Mouse (Mus musculus) left cerebral cortex, adult 11 months (tissue): Measurements from ENCODE around the gene Siglech.
"Not testable (repeated sequence)": the region's sequence is repeated elsewhere in the genome, so short reads cannot be mapped to it uniquely, and the experiment has no call there.

ENCODE experiments used
- DNase-seq: peaks from one replicate; pipeline ENCODE4 v3.0.0; 2022; ENCODE audit warnings: low spot score

Gene Siglech

DNA sequence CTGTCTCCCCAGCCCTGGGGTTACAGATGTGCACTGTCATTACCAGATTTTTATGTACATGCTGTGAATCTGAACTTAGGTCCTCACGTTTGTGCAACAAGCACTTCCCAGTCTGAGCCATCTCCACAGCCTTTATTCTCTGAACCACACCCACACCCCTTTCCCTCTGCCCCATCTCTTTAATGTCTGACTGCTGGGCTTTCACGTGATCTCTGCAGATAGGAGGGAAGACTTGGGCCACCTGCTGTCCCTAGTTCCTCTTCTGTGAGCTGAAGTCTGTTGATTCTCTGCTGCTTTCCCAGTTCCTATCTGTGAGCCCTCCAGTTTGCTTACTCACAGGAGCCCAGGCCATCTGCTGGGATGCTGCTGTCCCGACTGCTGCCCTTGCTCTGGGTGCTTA is at the start of gene Siglech:
Gene Siglech, plus strand, starts transcription at position 253 of the 400 bp plus-strand sequence.
- DNase-seq: no peak

DNA sequence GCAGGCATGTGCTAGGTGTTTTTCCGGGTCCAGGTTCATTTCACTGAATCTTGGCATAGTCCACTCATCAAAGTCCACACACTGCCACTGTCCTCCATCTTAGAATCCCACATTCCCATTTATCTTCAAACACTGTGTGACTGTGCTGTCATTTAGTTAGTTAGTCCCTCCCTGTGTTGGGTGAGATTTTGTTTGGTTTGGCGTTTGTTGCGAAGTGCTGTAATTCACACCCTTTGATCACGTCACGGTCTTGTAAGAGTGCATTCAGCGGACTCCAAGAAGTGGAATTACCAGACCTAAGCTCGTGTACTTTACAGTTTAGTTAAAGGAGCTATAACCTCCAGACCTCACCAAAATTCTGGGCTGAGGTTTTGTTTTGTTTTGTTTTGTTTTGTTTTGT is 45.3 kb upstream of the Siglech start:
- DNase-seq: no peak

DNA sequence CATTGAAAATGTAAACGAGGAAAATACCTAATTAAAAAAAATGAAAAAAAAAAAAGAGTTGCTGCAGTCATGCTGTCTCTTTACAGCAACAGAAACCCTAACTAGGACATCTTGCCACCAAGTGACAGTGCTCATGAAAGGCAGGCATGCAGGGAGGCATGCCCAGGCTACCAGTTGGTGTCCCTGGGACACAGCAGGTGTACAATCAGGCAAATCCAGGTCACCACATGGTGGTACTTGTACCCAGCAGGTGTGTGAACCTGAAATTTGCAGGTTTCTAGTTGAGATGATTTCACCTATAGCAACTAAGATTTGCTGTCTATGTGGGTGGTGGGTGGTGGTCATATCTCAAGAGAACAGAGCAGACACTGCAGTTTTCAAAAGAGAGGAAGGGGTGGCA is 39.1 kb upstream of the Siglech start:
- DNase-seq: no peak

DNA sequence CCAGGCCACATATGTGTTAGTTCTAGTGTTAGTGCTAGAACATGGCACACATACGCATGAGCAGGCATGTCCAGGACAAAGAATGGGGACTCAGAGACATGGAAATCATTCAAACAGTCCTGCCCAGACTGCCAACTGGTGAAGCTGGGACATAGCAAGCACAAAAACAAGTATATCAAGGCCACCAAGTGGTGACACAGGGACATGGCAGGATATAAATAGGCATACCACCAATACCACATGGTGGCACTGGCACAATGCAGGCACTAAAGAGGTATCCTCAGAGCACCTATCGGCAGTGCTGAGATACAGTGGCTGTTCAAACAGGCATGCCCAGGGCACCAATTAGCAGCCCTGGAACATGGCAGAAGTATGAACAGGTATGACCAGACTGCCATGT is 33.5 kb upstream of the Siglech start:
- DNase-seq: no peak

DNA sequence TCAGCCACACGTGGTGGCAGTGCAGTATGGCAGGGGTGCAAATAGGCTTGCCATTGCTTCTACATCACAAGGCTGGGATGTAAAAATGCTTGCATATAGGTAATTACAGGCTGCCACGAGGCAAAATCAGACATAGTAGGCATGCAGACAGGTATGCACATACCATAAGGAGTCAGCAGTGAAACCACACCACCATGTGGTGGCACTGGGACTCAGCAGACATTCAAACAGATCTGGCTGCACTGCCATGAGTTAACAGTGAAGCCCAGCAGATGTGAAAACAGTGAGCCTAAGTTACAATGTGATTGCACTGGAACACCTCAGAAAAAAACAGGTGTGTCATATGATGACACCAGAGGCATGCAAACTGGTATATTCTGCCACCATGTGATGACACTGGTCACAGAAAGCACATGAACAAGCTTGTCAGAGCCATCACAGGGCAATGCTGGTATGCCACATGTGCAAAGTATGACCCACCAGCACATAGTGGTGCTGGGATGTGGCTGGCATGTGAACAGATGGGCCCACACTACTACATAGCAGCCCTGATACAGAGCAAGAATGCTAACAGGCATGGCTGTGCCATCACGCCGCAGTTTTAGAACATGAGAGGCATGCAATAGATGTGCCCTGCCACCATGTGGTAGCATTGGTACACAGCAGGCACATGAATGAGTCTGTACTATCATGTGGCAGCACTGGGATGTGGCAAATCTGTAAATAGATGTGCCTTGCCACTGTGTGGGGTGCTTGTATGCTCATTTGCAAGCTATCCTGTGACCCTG is 30.7 kb upstream of the Siglech start:
- peak; percentile 41 for DNase-seq

DNA sequence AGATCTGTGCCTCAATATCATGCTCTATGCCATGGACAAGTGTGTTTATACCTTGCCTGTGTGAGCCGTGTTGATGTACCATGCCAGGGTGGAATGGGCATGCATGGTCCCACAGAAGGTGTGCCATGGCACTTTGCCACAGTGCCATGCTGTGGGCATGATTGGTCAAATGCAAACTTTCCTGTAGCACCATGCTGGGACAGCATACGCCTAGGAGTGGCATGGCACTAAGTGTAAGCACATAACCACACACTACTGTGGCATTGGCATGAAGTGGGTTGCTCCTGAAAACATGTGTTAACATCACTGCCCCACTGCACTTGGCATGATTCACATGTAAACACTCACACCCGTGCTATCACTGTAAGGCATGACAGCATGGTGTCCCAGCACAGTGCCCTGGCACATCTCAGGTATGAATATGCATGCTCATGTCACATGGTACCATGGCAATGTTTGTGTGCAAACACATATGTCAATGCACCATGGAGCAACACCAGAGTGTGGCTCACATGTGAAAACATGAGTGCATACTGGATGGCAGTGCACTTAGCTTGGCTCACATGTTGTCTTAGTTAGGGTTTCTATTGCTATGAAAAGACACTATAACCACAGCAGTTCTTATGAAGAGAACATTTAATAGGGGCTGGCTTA is 24.2 kb upstream of the Siglech start:
- DNase-seq: no peak

DNA sequence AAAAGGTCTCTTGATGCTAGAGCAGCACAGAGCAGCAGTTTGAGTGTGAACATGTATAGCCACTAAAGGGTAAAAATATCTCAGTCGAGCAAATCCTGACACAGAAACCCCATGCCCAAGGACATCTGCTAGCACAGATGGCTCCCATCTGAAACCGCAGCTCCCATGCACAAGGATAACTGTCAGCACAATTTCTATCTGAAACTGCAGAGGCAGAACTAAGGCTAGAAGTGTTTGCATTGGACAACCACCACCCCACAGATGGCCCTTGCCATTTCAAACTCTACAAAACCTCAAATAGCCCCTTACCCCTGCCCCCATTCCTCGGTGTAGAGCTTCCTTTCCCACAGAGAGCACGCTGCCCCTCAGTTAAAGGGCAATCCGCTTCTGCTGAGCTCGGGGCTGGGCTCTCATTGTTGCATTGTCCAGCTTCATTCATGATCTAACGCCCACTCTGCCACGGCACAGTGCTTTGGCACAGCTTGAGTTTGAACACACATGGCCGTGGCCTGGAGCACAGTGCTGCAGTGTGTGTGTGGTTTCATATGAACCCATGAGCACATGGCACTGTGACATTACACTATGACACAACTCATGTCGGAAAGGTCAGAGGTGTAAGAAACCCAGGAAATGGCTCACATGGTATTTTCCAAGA is 23.3 kb upstream of the Siglech start:
- DNase-seq: peak; percentile 37

DNA sequence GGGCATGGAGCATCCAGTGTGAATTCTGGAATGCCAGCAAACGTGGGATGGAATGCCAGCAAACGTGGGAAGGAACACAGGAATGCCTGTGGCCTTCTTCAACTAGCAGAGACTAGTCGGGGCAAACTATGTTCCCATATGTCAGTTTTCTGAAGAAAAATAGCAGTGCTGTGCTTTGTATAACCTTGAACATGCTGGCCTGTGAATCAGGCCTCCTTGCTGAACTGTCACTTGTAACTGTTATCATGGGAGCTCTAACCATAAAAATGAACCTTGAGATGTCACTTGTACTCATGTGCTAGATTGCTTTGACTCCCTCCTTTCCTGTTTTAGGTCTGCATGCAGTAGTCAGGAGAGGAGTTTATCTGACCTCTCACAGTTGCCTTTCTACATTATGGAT is 17.1 kb upstream of the Siglech start:
- DNase-seq: no peak

DNA sequence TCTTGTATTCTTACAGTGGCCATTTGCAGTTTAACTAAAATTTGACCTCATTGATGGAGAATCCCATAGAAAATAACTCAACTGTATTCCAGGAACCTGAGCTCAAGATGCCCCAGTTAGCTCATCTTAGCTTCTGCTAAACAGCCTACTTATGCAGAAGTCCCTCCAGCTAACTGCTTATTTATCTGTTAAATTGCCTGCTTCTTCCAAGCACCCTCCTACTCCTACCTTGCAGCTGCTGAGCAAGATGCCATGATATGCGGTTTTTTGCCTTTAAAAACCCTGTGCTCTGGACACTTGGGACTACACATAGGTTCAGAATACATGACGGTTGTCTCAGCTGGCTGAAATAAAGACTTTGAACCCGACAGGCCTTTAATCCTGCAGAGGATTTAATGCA is 8.6 kb upstream of the Siglech start:
- DNase-seq: no peak

DNA sequence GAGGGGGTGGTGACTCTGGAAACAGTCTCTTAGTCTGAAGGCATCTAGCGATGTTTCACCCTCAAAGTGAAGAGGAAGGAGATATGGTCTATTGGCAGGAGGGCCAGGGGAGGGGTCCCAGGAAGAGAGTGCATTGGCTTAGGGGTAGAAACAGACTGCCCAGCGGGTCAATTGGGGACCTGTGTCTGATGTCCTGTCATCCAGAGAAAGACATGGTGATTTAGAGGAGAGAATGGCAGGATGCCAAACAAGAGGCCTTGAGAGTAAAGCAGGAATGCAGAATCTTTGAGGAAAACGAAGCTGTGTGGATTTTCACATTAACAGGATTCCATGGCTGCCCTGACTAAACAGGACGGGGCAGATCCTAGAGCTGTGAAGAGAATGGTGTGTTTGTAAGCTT is 12.0 kb downstream of the Siglech start:
- DNase-seq: no peak

DNA sequence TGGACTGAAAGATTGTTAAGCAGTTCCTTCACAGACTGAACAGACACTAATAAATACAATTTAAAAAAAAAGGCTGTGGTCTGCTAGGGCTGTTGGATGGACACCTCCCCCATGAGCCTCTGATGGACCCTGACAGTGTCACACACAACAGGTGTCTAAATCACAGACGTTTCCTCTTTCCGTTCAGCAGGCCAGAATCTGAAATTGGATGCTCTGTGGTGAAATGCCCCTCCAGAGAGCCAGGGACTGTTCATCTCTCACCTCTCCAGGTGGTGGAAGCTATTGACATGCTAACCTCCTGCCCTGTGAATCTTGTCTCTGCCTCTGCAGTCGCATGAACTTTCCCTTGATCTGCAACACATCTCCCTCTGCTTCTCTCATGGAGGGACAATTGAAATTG is 14.5 kb downstream of the Siglech start:
- DNase-seq: no peak

DNA sequence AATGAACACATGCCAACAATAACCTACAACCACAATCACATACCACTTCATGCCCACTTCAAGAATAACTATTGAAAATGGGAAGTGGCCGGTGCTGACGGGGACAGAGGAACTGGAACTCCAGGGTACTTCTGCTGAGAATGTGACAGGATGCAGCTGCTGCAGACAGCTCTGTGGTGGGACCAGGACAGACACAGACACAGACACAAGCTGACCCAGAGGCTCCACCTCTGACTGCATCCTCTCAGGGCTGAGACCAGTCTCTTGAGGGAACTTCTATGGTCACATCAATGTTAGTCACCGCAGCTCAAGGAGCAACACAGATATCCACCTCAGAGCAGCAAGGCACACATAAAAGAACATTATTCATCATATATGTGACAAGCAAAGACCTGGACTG is 16.6 kb downstream of the Siglech start:
- peak; percentile 29 for DNase-seq

DNA sequence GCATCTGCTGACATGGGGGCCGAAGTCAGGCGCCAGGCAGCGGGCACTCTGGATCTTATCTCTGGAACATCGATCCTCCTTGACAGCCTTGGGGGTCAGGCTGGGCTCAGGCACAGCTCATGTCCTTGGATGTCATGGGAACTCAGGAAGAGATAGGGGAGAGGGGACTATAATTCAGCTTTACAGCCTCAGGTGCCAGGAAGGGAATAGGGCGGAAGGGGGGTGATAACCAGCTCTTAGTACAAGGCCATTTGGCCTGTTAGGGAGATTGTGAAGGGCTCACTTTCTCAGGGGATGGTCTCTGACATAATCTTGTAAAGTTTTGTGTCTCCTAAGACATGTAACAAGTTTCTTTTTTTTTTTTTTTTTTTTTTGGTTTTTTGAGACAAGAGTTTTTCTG is 22.6 kb downstream of the Siglech start:
- not testable (repeated sequence) for DNase-seq

DNA sequence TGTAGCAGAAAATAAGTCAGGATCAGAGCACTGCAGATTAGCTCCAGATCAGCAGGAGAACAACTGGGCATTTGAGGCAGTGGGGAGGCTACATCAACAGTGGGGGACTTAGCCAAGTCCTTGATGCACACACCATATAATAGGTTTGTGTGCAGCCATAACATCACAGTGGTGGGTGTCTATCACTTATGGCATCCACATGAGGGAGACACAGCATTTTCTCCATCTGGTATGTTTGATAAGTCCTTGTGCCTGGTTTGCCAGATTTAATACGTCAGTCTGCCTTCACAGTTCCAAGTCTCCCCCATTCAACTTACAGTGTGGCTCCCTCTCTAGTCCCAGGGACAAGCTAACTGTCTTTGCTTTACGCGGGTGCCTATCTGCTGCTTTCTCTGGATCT is 24.3 kb downstream of the Siglech start:
- peak; percentile 22 for DNase-seq

DNA sequence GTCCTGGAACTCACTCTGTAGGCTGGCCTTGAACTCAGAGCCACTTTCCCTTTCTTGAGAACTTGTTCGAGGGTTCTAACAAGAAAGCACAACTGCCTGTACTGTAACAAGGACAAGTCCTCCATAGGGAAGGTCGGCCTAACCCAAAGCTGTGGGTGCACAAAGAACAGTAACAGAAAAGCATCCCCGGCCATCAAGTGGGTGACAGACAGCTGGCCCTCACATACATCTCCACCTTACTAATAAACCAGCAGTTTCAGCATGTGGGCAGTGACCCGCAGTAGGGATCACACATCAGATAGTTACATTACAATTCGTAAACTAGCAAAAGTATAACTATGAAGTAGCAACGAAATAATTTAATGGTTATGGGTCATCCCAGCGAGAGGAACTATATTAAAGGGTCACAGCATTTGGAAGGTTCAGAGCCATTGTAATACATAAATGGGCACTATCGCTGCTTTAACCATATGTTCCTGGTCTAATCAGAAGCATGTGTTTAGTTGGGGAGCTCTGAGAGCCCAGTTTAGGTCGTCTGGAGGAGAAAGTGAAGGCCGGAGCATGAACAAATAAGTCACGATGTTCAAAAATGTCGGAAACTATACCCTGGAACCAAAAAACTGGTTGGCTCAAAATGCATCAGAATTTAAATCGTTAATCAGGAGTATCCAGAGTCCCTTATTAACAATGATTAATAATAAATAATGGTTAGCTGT is 25.4 kb downstream of the Siglech start:
- DNase-seq: no peak

DNA sequence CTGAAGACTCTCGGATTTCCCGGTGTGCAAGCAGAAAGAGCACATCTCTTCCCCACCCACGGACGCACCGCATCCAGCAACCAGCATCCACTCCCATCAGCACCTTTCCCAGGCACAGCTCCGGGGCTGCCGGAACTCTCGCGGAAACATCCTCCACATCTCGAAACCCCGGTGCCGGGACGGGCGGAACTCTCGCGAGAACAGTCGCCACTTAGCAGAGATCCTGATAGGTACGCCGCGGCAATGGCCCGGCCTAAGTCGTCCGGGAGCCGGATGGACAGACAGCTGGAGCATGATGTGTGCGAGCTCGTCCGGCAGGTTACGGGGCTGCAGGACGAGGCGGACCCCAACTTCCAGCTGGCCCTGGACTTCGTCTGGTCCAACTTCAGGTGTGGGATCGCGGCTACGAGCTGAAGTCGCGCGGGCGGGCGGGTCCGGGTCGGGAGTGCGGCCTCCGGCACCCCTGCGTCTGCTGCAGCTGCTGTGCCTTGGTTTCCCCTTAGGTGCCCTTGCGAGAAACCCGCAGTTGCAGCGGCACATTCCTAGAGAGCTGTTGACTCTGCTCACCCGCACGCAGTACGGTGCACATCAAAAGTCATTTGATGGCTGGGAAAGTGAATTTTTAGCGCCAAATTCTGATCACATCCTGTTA is 26.1 kb downstream of the Siglech start, which contains the start of gene Tubgcp5:
Gene Tubgcp5, plus strand, starts transcription at position 203 of the 652 bp plus-strand sequence.
- peak; percentile 96 for DNase-seq

DNA sequence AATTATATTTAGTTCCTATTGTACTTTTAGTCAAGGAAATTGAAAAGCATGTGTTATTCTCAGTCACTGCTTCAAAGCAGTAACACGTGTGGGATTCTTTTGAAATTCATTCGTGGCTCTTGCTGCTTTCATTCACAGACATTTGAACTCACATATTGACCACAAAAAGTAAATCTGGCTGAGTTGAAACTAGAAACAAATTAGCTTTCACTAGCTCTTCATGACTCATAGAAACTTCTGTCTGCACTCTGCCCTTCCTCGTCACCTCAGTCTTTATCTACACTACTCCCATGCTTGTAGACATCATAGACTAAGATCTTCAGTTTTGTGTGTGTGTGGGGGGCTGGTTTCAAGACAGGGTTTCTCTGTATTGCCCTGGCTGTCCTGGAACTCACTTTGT is 32.0 kb downstream of the Siglech start:
- DNase-seq: no peak

DNA sequence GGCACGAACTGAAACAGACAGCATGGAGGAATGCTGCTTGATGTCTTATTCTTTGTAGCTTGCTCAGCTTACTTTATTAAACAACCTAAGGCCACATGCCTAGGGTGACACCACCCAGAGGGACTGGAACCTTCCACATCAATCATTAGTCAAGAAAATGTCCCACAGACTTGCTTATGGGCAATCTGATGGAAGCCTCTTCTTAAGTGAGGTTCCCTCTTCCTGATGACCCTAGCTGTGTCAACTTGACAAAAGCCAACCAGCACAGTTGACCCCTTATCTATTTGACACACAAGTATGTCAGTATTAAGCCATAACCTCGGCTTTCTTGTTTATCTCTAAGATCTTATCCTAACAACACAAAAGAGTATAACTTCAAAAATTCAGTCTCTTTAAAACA is 42.0 kb downstream of the Siglech start:
- DNase-seq: no peak

DNA sequence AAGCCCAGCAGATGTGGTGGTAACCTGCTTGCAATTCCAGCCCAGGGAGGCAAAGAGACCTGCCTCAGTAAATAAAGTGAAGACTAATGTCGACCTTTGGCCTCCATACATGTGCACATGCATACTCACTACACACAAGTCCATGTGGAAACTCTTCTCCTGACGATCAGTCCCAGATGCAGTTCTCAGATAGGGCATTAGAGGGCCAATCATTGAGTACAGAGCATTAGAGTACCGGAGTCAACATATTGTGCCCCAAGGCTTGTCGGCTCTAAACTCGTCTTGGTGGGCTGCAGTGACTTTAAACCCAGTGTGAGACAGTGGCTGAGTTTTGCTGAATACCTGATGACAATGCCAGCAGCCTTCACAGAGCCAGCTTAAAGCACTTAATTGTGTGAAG is 56.5 kb downstream of the Siglech start:
- no peak for DNase-seq

DNA sequence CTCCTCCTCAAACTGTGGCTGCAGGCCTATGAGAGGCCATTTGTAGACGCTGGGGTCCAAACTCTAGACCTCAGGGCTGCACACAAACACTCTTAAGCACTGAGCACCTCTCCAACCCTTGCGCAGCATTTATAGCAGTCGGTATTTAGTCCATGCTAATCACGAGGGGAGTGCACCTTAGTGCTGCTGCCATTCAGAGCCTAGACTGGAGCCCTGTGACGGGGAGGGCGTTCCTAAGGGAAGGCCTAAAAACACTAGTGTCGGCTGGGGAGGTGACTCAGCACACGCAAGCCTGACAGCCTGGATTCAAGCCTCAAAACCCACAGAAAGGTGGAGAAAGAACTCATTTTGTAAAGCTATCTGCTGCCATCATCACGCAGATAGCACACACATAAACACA is 59.6 kb downstream of the Siglech start:
- DNase-seq: no peak
